Mouse (Mus musculus) ES-E14 (cell line): ENCODE results near the gene Slirp.

Experiments
- CHD2 ChIP-seq: IDR thresholded peaks from 2 replicates; pipeline ENCODE4 v1.6.1; 2014; ENCODE audit warnings: mild to moderate bottlenecking, low read depth, low read length, inconsistent platforms
- ZC3H11A ChIP-seq: IDR thresholded peaks from 2 replicates; pipeline ENCODE4 v1.6.1; 2012; ENCODE audit warnings: low read depth, mild to moderate bottlenecking, inconsistent platforms, low read length, borderline replicate concordance
- ZNF384 ChIP-seq: IDR thresholded peaks from 2 replicates; pipeline ENCODE4 v1.6.1; 2012; ENCODE audit warnings: low read depth, low read length, inconsistent platforms

GRCm38 (mm10) chr12:87428885-87429284, 14.8 kb upstream of the Slirp start:
- TF ChIP-seq CHD2 (no peak), ZC3H11A (no peak), ZNF384 (no peak)
